Mouse (Mus musculus): Measurements from ENCODE around the gene H1fnt.

H1fnt gene

GRCm38 (mm10) chr15:98257193-98257592 lies at the start of gene H1fnt:
Gene H1fnt, minus strand, starts transcription at chr15:98257293.
- no peak for DNase-seq (ENCODE audit: extremely low read depth, low read depth)

GRCm38 (mm10) chr15:98295628-98296551 lies 38.8 kb upstream of the H1fnt start, which contains the start of gene Zfp641:
Gene Zfp641, minus strand, starts transcription at chr15:98296161.
- DNase-seq (ENCODE audit: extremely low read depth, low read depth), result no peak

GRCm38 (mm10) chr15:98293651-98294050 lies 36.6 kb upstream of the H1fnt start:
- no peak for DNase-seq (ENCODE audit: extremely low read depth, low read depth)

- DNase-seq (ENCODE audit: extremely low read depth, low read depth), result no peak
These were observed 31.5 kb upstream of the H1fnt start for GRCm38 (mm10) chr15:98288566-98288965.

- no peak for DNase-seq (ENCODE audit: extremely low read depth, low read depth)
These were observed 29.3 kb upstream of the H1fnt start for GRCm38 (mm10) chr15:98286418-98286817.

- no peak for DNase-seq (ENCODE audit: extremely low read depth, low read depth)
These were observed 683 bp upstream of the H1fnt start for GRCm38 (mm10) chr15:98257776-98258175.

- no peak for DNase-seq (ENCODE audit: extremely low read depth, low read depth)
These were observed 822 bp downstream of the H1fnt start for GRCm38 (mm10) chr15:98256271-98256670.

GRCm38 (mm10) chr15:98235442-98235841 lies 21.7 kb downstream of the H1fnt start:
- no peak for DNase-seq (ENCODE audit: extremely low read depth, low read depth)

- no peak for DNase-seq (ENCODE audit: extremely low read depth, low read depth)
These were observed 22.7 kb downstream of the H1fnt start, which contains the start of gene Olfr286 for GRCm38 (mm10) chr15:98234350-98234749. Gene Olfr286, minus strand, starts transcription at chr15:98234450.

GRCm38 (mm10) chr15:98226096-98226495 lies 31.0 kb downstream of the H1fnt start:
- no peak for DNase-seq (ENCODE audit: extremely low read depth, low read depth)

- no peak for DNase-seq (ENCODE audit: extremely low read depth, low read depth)
These were observed 31.5 kb downstream of the H1fnt start for GRCm38 (mm10) chr15:98225610-98226009.

- no peak for DNase-seq (ENCODE audit: extremely low read depth, low read depth)
These were observed 34.7 kb downstream of the H1fnt start for GRCm38 (mm10) chr15:98222377-98222776.

- DNase-seq (ENCODE audit: extremely low read depth, low read depth), result no peak
These were observed 36.2 kb downstream of the H1fnt start, which contains the start of the genes Gm44579 and Olfr287 for GRCm38 (mm10) chr15:98220877-98221276. Gene Gm44579, minus strand, starts transcription at chr15:98220977. Gene Olfr287, minus strand, starts transcription at chr15:98221056.

- DNase-seq (ENCODE audit: extremely low read depth, low read depth), result no peak
These were observed 43.0 kb downstream of the H1fnt start for GRCm38 (mm10) chr15:98214130-98214529.

- DNase-seq (ENCODE audit: extremely low read depth, low read depth), result no peak
These were observed 43.7 kb downstream of the H1fnt start for GRCm38 (mm10) chr15:98213336-98213870.

- DNase-seq (ENCODE audit: extremely low read depth, low read depth), result no peak
These were observed 47.4 kb downstream of the H1fnt start for GRCm38 (mm10) chr15:98209676-98210075.
